Comparison of ENCODE assay signal across 16 mouse cellular contexts in genomic region chr10:27968202-27968601, GRCm38 (mm10).
"Had no signal": no experiment of that assay in that cellular context is flagged by ENCODE, and none has a peak within 500 bp of the region (broad histone marks: within the 10 kb centered on the region; RNA-seq: fewer than 3 reads in every experiment).

No protein-coding gene starts in this region.

- H3K36me3 ChIP-seq: midbrain, embryonic 13.5 days; midbrain, embryonic 15.5 days; neural tube, embryonic 13.5 days; neural tube, embryonic 15.5 days; stomach, embryonic 15.5 days had no signal

- DNase-seq: lung, adult 18-20 months; lung, embryonic 14.5 days; lung, postnatal 10 days; lung, postnatal 36 days; retina, postnatal 1 day; right cerebral cortex, adult 18-20 months; thymus, adult 2 months; thymus, postnatal 14 days; thymus, postnatal 36 days had no signal

- H3K4me3 ChIP-seq: megakaryocyte, embryonic 14.5 days; midbrain, embryonic 13.5 days; midbrain, embryonic 15.5 days; neural tube, embryonic 13.5 days; neural tube, embryonic 15.5 days; stomach, embryonic 15.5 days had no signal

- H3K27me3 ChIP-seq: megakaryocyte, embryonic 14.5 days; midbrain, embryonic 13.5 days; midbrain, embryonic 15.5 days; neural tube, embryonic 13.5 days; neural tube, embryonic 15.5 days; stomach, embryonic 15.5 days had no signal

- H3K4me2 ChIP-seq: lung, embryonic 14.5 days; midbrain, embryonic 11.5 days; midbrain, embryonic 13.5 days; midbrain, embryonic 15.5 days; neural tube, embryonic 13.5 days; neural tube, embryonic 15.5 days; stomach, embryonic 15.5 days had no signal
